ENCODE assay signal across 8 mouse cellular contexts in genomic region chr9:82974187-82974861, GRCm38 (mm10). TPM values are rescaled to one million over a fixed set of nuclear protein-coding genes. Genes with fewer than 3 reads are reported as not detected.
DNase-seq lines count a peak whose midpoint lies in the region; ATAC-seq and TF ChIP-seq lines count a peak whose summit lies in the region.

No protein-coding gene starts in this region.

- peak overlapping the region; percentile 99 for H3K9ac ChIP-seq in heart, embryonic 12.5 days
- peak overlapping the region; percentile 88 for H3K9ac ChIP-seq in kidney, postnatal 0 days (ENCODE audit: low read depth, low read length)
- peak overlapping the region; percentile 97 for H3K9ac ChIP-seq in liver, embryonic 11.5 days (ENCODE audit: low read depth, low read length)

- peak overlapping the region; percentile 87 for H3K4me2 ChIP-seq in heart, embryonic 12.5 days
- H3K4me2 ChIP-seq in kidney, postnatal 0 days (ENCODE audit: low read length), result peak overlapping the region; percentile 69
- H3K4me2 ChIP-seq in liver, embryonic 11.5 days, result peak overlapping the region; percentile 82
- H3K4me2 ChIP-seq in myocyte (ENCODE audit: low read depth), result peak overlapping the region; percentile 99

- H3K4me1 ChIP-seq in erythroblast, embryonic 14.5 days (ENCODE audit: control insufficient read depth), result peaks cover 24% of the 10 kb centered on the region
- peaks cover 11% of the 10 kb centered on the region for H3K4me1 ChIP-seq in heart, embryonic 12.5 days (replicated peaks)
- H3K4me1 ChIP-seq in kidney, postnatal 0 days (replicated peaks; ENCODE audit: insufficient read depth, low read length), result peaks cover 5% of the 10 kb centered on the region; the same call in 1 of the 2 replicates
- peaks cover 3% of the 10 kb centered on the region; the same call in 1 of the 2 replicates for H3K4me1 ChIP-seq in liver, embryonic 11.5 days (replicated peaks; ENCODE audit: control insufficient read depth, insufficient read depth, low read length)

- peak overlapping the region; percentile 98 for H3K4me3 ChIP-seq in erythroblast, embryonic 14.5 days (replicated peaks)
- peak overlapping the region; percentile 99 for H3K4me3 ChIP-seq in heart, embryonic 12.5 days
- H3K4me3 ChIP-seq in kidney, postnatal 0 days (replicated peaks; ENCODE audit: low read depth, low read length), result peak overlapping the region; percentile 95
- H3K4me3 ChIP-seq in liver, embryonic 11.5 days (ENCODE audit: low read depth, low read length), result peak overlapping the region; percentile 97
- H3K4me3 ChIP-seq in myocyte, result peak overlapping the region; percentile 71

- no peaks in the 10 kb centered on the region for H3K9me3 ChIP-seq in erythroblast, embryonic 14.5 days (ENCODE audit: control insufficient read depth, low read length)
- H3K9me3 ChIP-seq in heart, embryonic 12.5 days (replicated peaks), result no peaks in the 10 kb centered on the region
- H3K9me3 ChIP-seq in kidney, postnatal 0 days (replicated peaks; ENCODE audit: low read length), result no peaks in the 10 kb centered on the region
- H3K9me3 ChIP-seq in liver, embryonic 11.5 days (ENCODE audit: control insufficient read depth, low read length), result no peaks in the 10 kb centered on the region

- peak overlapping the region; percentile 97 for H3K27ac ChIP-seq in heart, embryonic 12.5 days (ENCODE audit: poor library complexity, severe bottlenecking)
- peak overlapping the region; percentile 100 for H3K27ac ChIP-seq in kidney, postnatal 0 days
- H3K27ac ChIP-seq in liver, embryonic 11.5 days (ENCODE audit: low read depth, low read length), result peak overlapping the region; percentile 99

- H3K36me3 ChIP-seq in erythroblast, embryonic 14.5 days (ENCODE audit: control insufficient read depth), result peaks cover 14% of the 10 kb centered on the region
- no peaks in the 10 kb centered on the region for H3K36me3 ChIP-seq in heart, embryonic 12.5 days
- no peaks in the 10 kb centered on the region for H3K36me3 ChIP-seq in kidney, postnatal 0 days (ENCODE audit: insufficient read depth, low read length)
- no peaks in the 10 kb centered on the region for H3K36me3 ChIP-seq in liver, embryonic 11.5 days (ENCODE audit: control insufficient read depth, insufficient read depth, low read length)
- no peaks in the 10 kb centered on the region for H3K36me3 ChIP-seq in myocyte (ENCODE audit: control insufficient read depth, insufficient read depth)

- under 1% methylated on average over 59 of the region's 75 CpGs for WGBS in heart, embryonic 12.5 days
- under 1% methylated on average over 62 of the region's 75 CpGs for WGBS in kidney, postnatal 0 days
- WGBS in liver, embryonic 11.5 days, result under 1% methylated on average over 63 of the region's 75 CpGs

- peak overlapping the region; percentile 95 for H3ac ChIP-seq in myocyte (ENCODE audit: control insufficient read depth, insufficient read length)

- peaks cover 47% of the 10 kb centered on the region for H3K79me2 ChIP-seq in myocyte (ENCODE audit: control insufficient read depth, insufficient read depth)

- no peaks in the 10 kb centered on the region for H3K27me3 ChIP-seq in erythroblast, embryonic 14.5 days (ENCODE audit: control insufficient read depth)
- no peaks in the 10 kb centered on the region for H3K27me3 ChIP-seq in heart, embryonic 12.5 days (replicated peaks)
- H3K27me3 ChIP-seq in kidney, postnatal 0 days (ENCODE audit: insufficient read depth, low read length), result no peaks in the 10 kb centered on the region
- no peaks in the 10 kb centered on the region for H3K27me3 ChIP-seq in liver, embryonic 11.5 days (replicated peaks; ENCODE audit: control insufficient read depth, insufficient read depth, low read length)
- H3K27me3 ChIP-seq in myocyte (ENCODE audit: control insufficient read depth, insufficient read depth, insufficient read length), result no peaks in the 10 kb centered on the region

- peak; percentile 88 for ATAC-seq in heart, embryonic 12.5 days (ENCODE audit: insufficient number of reproducible peaks, low FRiP score)
- peak; percentile 88 for ATAC-seq in kidney, postnatal 0 days (replicated peaks; ENCODE audit: low FRiP score, low read depth)
- ATAC-seq in liver, embryonic 11.5 days (replicated peaks; ENCODE audit: low FRiP score), result peak; percentile 84

- no peak for TF ChIP-seq CTCF in kidney, postnatal 0 days (IDR thresholded peaks at IDR 0.05; ENCODE audit: low read depth)

- TF ChIP-seq POLR2A in myocyte (IDR thresholded peaks at IDR 0.05; ENCODE audit: insufficient read length, low read depth), result peak; percentile 58

- DNase-seq in CD4-positive, CD25-positive, alpha-beta regulatory T cell, adult 2 months (ENCODE audit: low read depth, low spot score), result peak; percentile 86
- peak; percentile 79 for DNase-seq in brain, embryonic 18.5 days (ENCODE audit: low read depth, low spot score)
- peak; percentile 95 for DNase-seq in kidney, postnatal 0 days (ENCODE audit: low spot score)
- peak; percentile 89 for DNase-seq in liver, embryonic 11.5 days (ENCODE audit: low spot score)
- DNase-seq in spleen, postnatal 4 days (ENCODE audit: low spot score in 2 of 2), result peak; percentile 77 to 90

TF ChIP-seq in myocyte, 11 proteins besides CTCF, POLR2A, EP300 and RAD21:
- TF ChIP-seq SRF (IDR thresholded peaks at IDR 0.05; ENCODE audit: control insufficient read depth, insufficient read length, low read depth) (no peak), POLR2AphosphoS2 (IDR thresholded peaks at IDR 0.05; ENCODE audit: insufficient read length, low read depth) (peak; percentile 45), E2F4 (IDR thresholded peaks at IDR 0.05; ENCODE audit: insufficient read depth) (peak; percentile 58)

RNA-seq across cellular contexts. Expression of gene Phip, which starts 1.0 kb away (rescaled TPM):
- polyA plus RNA-seq in erythroblast, embryonic 14.5 days (2012), result 0.29 and 0.39 TPM in 2 replicates
- 58.4 and 60.8 TPM in 2 replicates for polyA plus RNA-seq in heart, embryonic 12.5 days (2016; fragmentation: Nextera tagmentation; extraction: Ambion mirVana)
- polyA plus RNA-seq in kidney, postnatal 0 days (2015; fragmentation: Nextera tagmentation; extraction: Ambion mirVana), result 49.6 and 54.4 TPM in 2 replicates
- 52.5 and 54.2 TPM in 2 replicates for polyA plus RNA-seq in liver, embryonic 11.5 days (2014; fragmentation: Nextera tagmentation; extraction: Ambion mirVana)
- 2.2 TPM for polyA plus RNA-seq in myocyte (2012; fragmentation: generic; extraction: Trizol)

Comparison
In these comparisons a context has a peak if more than half of its experiments do, and no peak if none do; other contexts are left out.
1. Peak in every context shown above with its lines: DNase-seq, ATAC-seq, H3K4me3 ChIP-seq and H3K27ac ChIP-seq.
2. RNA of gene Phip, which starts 1.0 kb away (polyA plus RNA-seq): 58.4 to 60.8 TPM in heart, embryonic 12.5 days, 52.5 to 54.2 TPM in liver, embryonic 11.5 days and 49.6 to 54.4 TPM in kidney, postnatal 0 days; 2.2 TPM in myocyte (single experiment) and 0.29 to 0.39 TPM in erythroblast, embryonic 14.5 days; every median in the first group is over 10 times any median in the second.